Mouse (Mus musculus) splenic B cell, adult 2 months (primary cell): ENCODE measurements at regions not wholly inside any gene's neighbourhood (a gene's known extent, or its start where the extent isn't known, plus 50 kb on each side); places are given as distances from the start of the nearest gene placed in this dataset.

ENCODE experiments used
- DNase-seq: peaks from one replicate; pipeline ENCODE4 v3.0.0-alpha.2; 2011; ENCODE audit warnings: low read depth, low spot score
- H3K27me3 ChIP-seq: 2 replicates; pipeline ENCODE4 v1.6.1; 2012; ENCODE audit warnings: mild to moderate bottlenecking, low read length, moderate library complexity, mixed read lengths; ENCODE audit not compliant: control insufficient read depth, poor library complexity, insufficient read depth, severe bottlenecking
- H3K36me3 ChIP-seq: 2 replicates; pipeline ENCODE4 v1.6.1; 2012; ENCODE audit warnings: mild to moderate bottlenecking, low read length, moderate library complexity, mixed read lengths; ENCODE audit not compliant: control insufficient read depth, poor library complexity, insufficient read depth, severe bottlenecking

DNA sequence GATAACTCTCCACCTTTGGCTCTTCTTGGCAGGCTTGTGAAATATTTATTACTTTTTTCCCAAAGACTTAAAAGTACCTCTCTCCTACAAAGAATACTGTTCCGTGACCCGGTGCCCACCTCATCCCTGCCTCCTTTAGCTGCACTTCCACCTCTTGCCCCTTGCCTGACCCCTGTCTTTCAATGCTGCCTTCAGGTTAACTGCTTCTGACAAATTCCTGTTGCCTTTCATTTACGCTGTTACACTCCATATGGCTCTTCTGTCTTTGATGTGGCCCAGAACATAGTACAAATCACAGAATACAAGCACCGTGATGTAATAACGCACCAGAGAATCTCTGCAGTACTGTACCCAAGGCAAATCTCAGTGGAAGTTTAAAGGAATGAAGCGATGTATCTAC, 204.9 kb upstream of the Tas2r134 start:
- DNase-seq: no peak
- Histone ChIP-seq H3K36me3 (no peaks in the 10 kb centered on the region), H3K27me3 (no peaks in the 10 kb centered on the region; the same call in 1 of the 2 replicates)

DNA sequence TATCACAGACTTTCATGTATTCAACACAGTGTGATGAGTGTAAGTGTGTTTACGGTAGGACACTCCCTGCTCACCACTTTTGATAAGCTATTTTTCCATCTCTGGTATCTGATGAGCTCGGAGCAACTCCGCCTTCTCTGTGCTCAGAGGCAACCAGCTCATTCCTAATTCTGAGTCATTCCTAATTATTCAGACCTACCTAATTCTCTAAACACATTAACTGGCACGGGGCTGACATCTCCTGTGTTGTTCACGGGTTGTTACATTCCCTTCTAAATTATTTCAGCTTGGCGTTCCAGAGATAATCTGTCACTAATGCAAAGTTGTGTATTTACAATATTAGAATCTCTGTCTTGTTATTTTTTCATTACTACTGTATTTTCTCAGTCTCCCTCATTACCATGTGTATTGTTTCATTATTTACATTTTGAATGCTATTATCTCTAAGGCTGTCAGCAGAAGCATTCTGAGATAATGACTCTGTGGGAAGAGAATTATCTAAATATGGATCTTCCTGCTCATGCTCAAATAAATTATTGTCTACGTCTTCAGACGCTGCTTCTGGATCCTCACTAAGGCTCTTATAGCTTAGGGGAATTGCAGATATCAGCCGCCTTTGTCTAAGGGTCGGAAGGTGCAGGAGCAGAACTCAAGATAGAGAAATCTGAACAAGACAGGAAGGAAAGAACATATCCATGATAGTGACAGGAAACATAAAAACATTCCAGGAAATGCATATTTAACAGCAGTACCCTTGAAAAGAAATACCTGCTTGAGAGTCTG, 209.2 kb upstream of the Tas2r134 start:
- Histone ChIP-seq H3K27me3 (no peaks in the 10 kb centered on the region; the same call in 1 of the 2 replicates), H3K36me3 (no peaks in the 10 kb centered on the region)
- DNase-seq: no peak

DNA sequence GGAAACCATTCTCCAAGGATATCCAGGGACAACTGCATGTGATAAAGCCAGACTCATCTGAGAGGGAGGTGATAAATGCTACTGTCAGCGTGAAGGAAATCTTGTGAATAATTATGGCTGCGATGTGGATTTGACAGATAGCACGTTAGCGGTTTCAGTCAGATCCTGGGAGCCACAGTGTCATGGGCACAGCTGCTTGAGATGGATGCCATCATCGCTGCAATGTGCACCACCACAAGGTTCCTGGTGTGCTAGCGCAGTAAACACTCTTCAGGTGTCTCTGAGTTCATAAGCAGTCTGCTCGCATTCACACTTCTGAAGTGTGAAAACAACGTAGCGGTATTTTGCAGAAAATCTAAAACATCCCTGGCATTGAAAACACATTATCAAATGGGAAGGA, 238.9 kb upstream of the Tas2r134 start:
- DNase-seq: no peak
- Histone ChIP-seq H3K36me3 (no peaks in the 10 kb centered on the region), H3K27me3 (no peaks in the 10 kb centered on the region)

DNA sequence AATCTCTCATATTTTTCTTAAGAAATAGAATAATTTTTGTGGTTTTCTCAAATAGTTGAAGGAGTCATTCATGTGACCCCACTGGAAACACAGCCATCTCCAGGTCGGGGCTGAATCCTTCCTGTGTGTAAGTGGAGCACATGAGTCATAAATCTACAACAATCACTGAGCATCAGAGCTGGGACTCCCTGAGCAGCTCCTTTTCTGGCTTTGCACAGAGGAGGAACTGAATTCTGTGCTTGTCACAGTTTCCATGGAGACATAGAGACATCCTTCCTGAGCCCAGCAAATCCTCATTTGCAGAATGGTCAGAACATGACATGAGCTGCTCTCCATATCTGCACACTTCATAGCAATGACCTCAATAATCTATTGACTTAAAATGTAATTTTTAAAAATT, 238.2 kb upstream of the Rnd3 start:
- Histone ChIP-seq H3K36me3 (no peaks in the 10 kb centered on the region), H3K27me3 (no peaks in the 10 kb centered on the region)
- DNase-seq: no peak

DNA sequence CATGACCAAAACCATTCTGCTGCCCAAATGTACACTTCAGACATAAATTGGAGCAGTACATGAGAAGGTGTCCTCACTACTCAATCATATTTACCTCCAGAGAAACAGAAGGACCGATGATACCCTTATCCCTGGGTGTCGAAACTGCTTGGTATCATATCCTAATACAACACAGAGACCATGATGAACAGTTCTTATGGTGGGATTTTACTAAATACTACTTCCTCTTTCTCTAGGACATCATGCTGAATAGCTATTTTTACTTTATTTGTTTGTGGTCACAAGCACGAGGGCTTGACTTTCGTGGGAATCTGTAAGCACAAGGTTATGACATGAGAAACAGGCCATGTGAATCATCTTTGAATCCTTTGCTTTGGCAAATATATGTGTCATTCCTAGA, 227.7 kb upstream of the Rnd3 start:
- DNase-seq: peak; percentile 17
- Histone ChIP-seq H3K27me3 (no peaks in the 10 kb centered on the region), H3K36me3 (no peaks in the 10 kb centered on the region)

DNA sequence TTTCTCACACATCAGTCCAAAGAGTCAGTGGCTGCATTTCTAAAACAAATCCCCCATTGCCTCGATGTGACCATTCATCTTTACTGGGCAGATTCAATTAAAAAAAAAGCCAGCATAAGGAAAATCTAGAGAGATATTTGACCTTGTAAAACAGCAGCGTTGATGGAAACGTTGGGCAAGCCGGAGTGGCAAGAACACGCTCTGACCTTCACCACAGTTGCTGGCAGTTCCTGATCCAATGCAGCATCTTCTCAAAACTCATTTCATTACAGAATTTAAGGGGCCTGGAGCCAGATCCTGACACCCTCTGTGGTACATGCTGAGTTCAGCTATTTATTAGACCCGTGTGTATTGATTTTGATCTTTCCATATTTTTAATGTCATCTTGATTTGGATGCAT, 225.7 kb upstream of the Rnd3 start:
- Histone ChIP-seq H3K27me3 (no peaks in the 10 kb centered on the region), H3K36me3 (no peaks in the 10 kb centered on the region)
- DNase-seq: no peak

DNA sequence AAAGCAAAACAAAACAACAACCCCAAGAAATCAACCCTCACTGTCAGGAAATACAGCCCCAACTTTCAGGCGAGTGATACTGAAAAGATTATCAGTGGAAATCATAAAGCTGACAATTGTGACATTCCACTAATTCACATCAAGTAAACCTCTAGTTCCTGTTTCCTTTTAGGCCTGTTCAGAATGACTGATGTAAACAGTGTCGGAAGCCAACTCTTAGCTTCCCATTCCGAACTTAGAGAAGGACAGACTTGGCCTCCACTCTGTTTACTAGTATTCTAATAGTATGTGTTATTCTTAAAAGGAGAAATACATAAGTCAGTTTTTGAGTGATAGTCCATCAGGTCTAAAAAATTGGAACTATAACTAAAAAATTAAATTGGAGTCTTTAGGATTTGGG, 223.9 kb upstream of the Rnd3 start:
- Histone ChIP-seq H3K36me3 (no peaks in the 10 kb centered on the region), H3K27me3 (no peaks in the 10 kb centered on the region)
- DNase-seq: no peak

DNA sequence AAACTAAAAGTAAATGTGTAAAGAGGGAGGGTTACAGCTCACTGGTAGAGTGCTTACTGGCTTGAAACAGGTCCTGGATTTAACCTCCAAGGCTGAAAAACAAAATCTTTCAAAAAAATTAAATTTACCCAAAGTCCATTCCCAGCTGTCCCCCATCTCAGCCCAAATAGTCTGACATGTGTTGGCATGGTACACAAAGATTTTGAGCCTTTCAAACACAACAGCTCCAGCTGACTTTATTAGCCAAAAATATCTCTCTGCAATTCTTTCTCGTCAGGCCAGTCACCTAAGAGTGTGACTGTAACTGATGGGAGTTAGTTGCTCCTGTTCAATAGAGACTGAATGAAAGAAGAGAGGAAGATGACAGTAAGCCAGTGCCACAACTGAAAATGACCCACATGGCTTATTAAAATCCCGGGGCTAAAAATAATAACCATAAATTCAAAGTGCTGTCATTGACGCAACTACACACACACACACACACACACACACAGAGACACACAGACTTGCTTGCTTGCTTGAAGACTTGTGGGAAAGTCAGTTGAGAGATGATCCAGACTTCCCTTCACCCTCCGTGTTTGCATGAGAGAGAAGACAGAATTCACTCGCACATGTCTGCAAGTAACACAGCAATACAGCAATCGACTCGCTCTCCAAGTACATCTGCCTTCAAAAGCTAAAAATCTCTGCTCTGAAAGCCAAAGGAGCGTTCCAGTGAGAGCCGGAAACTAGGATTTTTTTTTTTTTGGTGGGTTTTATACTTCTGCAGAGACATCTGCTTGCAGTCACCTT, 214.1 kb upstream of the Rnd3 start:
- H3K36me3 ChIP-seq: no peaks in the 10 kb centered on the region; the same call in 1 of the 2 replicates
- DNase-seq: no peak
- H3K27me3 ChIP-seq: no peaks in the 10 kb centered on the region

DNA sequence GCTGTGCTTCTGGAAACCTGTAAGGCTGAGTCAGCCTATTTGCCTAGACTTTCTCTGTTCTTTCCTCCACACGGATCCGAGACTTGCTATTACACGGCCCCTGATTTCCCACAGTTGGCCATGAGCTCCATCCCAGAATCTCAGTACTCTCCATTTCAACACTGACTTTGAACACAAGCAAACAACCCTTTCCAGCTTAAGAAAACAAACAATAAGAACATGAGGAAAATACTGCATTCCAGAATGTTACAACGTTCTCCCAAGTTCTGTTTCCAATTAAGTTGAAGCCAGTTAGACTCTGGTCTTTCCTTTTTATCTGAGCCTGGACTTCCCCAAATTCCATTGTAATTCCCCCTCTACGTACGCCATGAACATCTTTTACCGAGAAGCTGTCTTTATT, 206.4 kb upstream of the Rnd3 start:
- no peak for DNase-seq
- Histone ChIP-seq H3K27me3 (no peaks in the 10 kb centered on the region), H3K36me3 (no peaks in the 10 kb centered on the region; the same call in 1 of the 2 replicates)

DNA sequence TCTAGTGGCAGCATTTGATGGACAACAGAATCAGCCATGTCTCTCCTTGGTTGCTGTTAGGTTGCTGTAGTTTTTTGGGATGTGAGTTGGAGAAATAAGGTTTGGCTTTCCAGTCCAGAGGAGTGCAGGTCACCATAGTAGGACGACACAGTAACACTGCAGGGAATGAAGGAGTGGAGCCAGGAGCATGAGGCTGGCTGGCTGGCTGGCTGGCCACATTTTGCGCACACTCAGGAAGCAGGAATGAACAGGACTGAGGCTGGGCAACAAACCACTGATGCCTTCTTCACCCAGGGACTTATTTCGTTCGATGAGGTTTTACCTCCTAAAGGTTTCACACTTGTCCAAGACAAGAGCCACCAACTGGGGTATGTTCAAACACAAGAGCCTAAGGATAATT, 205.9 kb upstream of the Rnd3 start:
- DNase-seq: no peak
- Histone ChIP-seq H3K36me3 (no peaks in the 10 kb centered on the region; the same call in 1 of the 2 replicates), H3K27me3 (no peaks in the 10 kb centered on the region)

DNA sequence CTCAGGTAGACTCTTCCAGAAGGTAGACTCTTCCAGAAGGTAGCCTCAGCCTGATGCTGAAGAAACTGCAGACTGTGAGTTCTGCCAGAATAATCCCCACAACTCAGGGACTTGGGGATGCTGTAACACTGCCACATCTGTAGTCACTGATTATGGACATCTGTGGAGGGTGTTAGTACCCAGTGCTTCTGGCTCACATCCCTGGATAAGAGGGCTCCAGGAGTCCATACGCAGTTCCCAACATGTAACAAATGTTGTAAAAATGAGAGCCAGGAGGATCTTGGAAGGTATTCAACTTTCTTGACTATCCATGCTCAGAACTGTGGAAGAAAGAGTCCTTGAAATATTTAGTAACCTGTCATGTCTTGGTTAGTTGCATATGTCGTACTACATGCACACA, 200.7 kb upstream of the Rnd3 start:
- H3K27me3 ChIP-seq: no peaks in the 10 kb centered on the region
- no peaks in the 10 kb centered on the region for H3K36me3 ChIP-seq
- DNase-seq: no peak

DNA sequence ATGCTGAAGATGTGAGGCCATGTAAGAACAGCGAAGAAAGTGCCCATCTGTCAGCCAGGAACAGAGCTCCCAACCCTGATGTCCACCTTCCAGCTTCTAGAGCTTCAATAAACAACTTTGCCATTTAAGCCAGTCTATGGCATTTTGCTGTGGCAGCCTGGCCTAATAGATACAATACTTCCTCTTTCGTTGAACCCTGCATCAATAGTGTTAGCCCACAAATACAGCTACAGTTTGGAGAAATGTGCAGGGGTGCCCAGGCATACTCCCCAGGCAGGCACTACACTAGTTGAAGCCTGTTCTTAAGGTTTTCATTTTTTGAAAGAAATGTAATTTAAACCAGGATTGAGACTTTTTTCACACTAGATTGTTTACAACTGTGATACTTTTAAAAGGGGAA, 199.9 kb upstream of the Rnd3 start:
- no peak for DNase-seq
- H3K36me3 ChIP-seq: no peaks in the 10 kb centered on the region
- no peaks in the 10 kb centered on the region for H3K27me3 ChIP-seq

DNA sequence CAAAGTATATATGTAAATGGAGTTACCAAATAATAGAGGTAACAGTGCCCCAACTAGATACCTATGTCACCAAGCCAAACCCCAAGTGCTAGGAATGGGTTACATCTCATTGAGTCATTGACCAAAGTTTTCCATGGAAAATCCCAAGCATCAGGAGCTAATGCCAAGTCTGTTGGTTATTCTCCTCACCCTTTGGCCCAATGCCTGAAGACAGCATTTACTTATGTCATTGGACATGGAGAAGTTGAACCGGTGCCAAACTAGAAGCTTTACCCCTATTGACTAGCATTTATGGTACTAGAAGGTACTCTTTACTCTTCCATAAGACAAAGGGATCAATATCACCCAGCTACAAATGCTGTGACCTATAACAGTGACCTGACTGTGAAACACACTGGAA, 198.2 kb upstream of the Rnd3 start:
- no peak for DNase-seq
- Histone ChIP-seq H3K27me3 (no peaks in the 10 kb centered on the region), H3K36me3 (no peaks in the 10 kb centered on the region)

DNA sequence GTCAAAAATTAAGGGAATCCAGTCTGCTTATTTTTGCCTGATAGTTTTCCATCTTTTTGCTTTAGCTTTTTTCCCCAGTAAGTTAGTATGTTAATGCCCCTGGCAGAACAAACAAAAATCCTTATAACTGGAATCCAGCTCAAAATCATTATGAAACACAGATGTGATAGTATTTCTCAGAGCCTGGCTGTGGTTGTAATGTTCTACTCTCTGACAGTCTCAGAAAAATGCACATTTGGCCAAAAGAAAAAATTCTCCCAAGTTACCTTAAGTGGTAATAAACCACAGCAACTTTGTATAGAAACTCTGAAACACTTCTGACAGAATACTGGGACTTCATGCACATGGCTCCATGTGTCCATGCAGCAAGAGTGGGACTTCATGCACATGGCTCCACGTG, 193.5 kb upstream of the Rnd3 start:
- Histone ChIP-seq H3K36me3 (no peaks in the 10 kb centered on the region), H3K27me3 (no peaks in the 10 kb centered on the region)
- DNase-seq: no peak

DNA sequence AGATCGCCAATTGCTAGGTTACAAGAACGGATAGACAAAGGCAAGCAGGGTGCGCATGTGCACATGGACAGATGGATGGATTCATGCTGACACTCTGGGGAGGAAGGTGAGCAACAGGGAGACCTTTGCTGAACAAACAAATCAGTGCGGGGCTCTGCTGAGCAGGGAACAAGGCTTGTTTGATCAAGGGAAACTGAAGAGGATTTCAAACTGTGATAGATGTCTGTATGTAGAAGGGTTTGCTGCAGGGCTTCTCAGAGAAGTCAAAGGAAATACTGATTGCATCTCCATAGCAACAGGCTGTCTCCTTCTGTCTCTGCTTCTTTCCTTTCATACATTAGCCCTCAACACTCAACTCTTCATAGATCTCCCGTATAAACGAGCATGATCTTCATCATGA, 185.5 kb upstream of the Rnd3 start:
- no peak for DNase-seq

More for the DNA sequence above, 185.5 kb upstream of the Rnd3 start:
- H3K36me3 ChIP-seq: no peaks in the 10 kb centered on the region
- H3K27me3 ChIP-seq: no peaks in the 10 kb centered on the region
